Mouse (Mus musculus) cortical plate, adult 2 months (tissue): ENCODE data around the gene Mvb12b.

ENCODE experiments used
- CTCF ChIP-seq: fragments of 200-500 bp; IDR thresholded peaks from 2 replicates; pipeline ENCODE4 v1.5.1; 2011; ENCODE audit warnings: mild to moderate bottlenecking, control low read depth, low read length; ENCODE audit not compliant: insufficient read depth; ENCODE audit errors: extremely low read depth
- POLR2A ChIP-seq: fragments of 200-500 bp; IDR thresholded peaks from 2 replicates; pipeline ENCODE4 v1.6.1; 2011; ENCODE audit warnings: mild to moderate bottlenecking, low read length, control low read depth; ENCODE audit not compliant: insufficient read depth; ENCODE audit errors: extremely low read depth

DNA sequence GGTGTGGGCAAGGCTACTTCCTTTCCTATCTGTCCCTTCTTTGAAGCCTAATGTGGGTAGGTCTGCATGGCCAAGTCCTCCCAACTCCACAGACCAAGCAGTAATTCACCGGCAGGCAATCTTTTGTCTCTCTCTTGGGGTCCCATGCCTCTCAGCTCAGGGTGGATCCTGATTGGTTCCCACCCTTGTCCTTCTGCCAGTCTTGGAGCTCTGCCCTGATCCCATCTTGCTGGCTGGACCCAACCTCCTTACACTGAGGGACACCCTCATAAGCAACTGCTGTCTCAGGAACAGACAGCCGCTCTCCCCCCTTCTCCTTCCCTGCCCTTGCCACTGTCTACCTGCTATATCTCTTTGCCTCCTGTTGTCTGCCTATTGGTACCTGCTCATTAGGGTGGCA lies 34.7 kb upstream of the Mvb12b start:
- TF ChIP-seq CTCF (no peak), POLR2A (no peak)
